Mouse (Mus musculus): ENCODE measurements around the gene 1810049J17Rik. TPM values are rescaled to one million over a fixed set of nuclear protein-coding genes. Genes with fewer than 3 reads are reported as not detected.

1810049J17Rik gene
- total RNA-seq, 1 experiment from 2014 or later = 1.1 TPM

Other genes with a start within 250 kb of the 1810049J17Rik start
- 77.5 and 91.0 TPM in 2 replicates for gene Zfr, start 204.1 kb downstream of the 1810049J17Rik start, total RNA-seq (2017)
- gene Mtmr12, start 116.9 kb downstream of the 1810049J17Rik start, total RNA-seq (2017) = 10.9 and 24.7 TPM in 2 replicates
- gene Golph3, start 449 bp downstream of the 1810049J17Rik start, total RNA-seq (2017) = 98.9 and 99.8 TPM in 2 replicates